Mouse (Mus musculus) megakaryocyte, embryonic 14.5 days (primary cell): ENCODE results near the gene Prickle1. TPM values are rescaled to one million over a fixed set of nuclear protein-coding genes. Genes with fewer than 3 reads are reported as not detected.

Source experiments
- H3K27me3 ChIP-seq: replicated peaks from 2 replicates; pipeline ENCODE3; 2012; ENCODE audit warnings: inconsistent platforms
- H3K36me3 ChIP-seq: replicated peaks from 2 replicates; pipeline ENCODE3; 2012; ENCODE audit warnings: low read length, inconsistent platforms, mixed read lengths
- H3K4me1 ChIP-seq: 2 replicates; pipeline ENCODE4 v1.6.1; 2012; ENCODE audit warnings: inconsistent platforms
- H3K4me3 ChIP-seq: replicated peaks from 2 replicates; pipeline ENCODE3; 2012; ENCODE audit warnings: moderate library complexity, mild to moderate bottlenecking, inconsistent platforms
- H3K9me3 ChIP-seq: 2 replicates; pipeline ENCODE4 v1.6.1; 2012; ENCODE audit warnings: inconsistent platforms
- FLI1 ChIP-seq: IDR thresholded peaks from 2 replicates; pipeline ENCODE4 v1.6.1; 2012; ENCODE audit warnings: low read length, inconsistent platforms, mixed read lengths
- GATA1 ChIP-seq: IDR thresholded peaks from 3 replicates; pipeline ENCODE4 v1.6.1; 2012; ENCODE audit warnings: mixed read lengths, low read length, inconsistent platforms, borderline replicate concordance
- polyA plus RNA-seq: library from polyadenylated mRNA; stranded (reverse); fragments of >175 nt; gene quantifications from 2 replicates; pipeline ENCODE4 v1.2.3, GENCODE M21; 2012; ENCODE audit warnings: low replicate concordance; ENCODE audit not compliant: insufficient read depth

Gene Prickle1
- polyA plus RNA-seq, 1 experiment: 0.81 TPM

- Histone ChIP-seq H3K9me3 (no peaks in the 10 kb centered on the region), H3K36me3 (no peaks in the 10 kb centered on the region), H3K27me3 (peaks cover 3% of the 10 kb centered on the region), H3K4me3 (no peak overlapping the region), H3K4me1 (peaks cover 40% of the 10 kb centered on the region)
- TF ChIP-seq GATA1 (no peak), FLI1 (no peak)
Observed at GRCm38 (mm10) chr15:93596991-93597390, 1.3 kb upstream of the Prickle1 start.

GRCm38 (mm10) chr15:93596285-93596684 lies 594 bp upstream of the Prickle1 start:
- Histone ChIP-seq H3K4me1 (peaks cover 47% of the 10 kb centered on the region), H3K9me3 (no peaks in the 10 kb centered on the region), H3K36me3 (no peaks in the 10 kb centered on the region), H3K27me3 (no peaks in the 10 kb centered on the region), H3K4me3 (peak overlapping the region; percentile 98)
- TF ChIP-seq GATA1 (no peak), FLI1 (no peak)

GRCm38 (mm10) chr15:93594888-93595698 lies 598 bp downstream of the Prickle1 start:
- Histone ChIP-seq H3K4me3 (peak overlapping the region; percentile 98), H3K27me3 (no peaks in the 10 kb centered on the region), H3K4me1 (peaks cover 44% of the 10 kb centered on the region), H3K36me3 (no peaks in the 10 kb centered on the region), H3K9me3 (no peaks in the 10 kb centered on the region)
- TF ChIP-seq FLI1 (no peak), GATA1 (no peak)

- H3K4me3 ChIP-seq: peak overlapping the region; percentile 98
Observed at GRCm38 (mm10) chr15:93594296-93594887, 1.3 kb downstream of the Prickle1 start.

GRCm38 (mm10) chr15:93592596-93592995 lies 3.1 kb downstream of the Prickle1 start:
- Histone ChIP-seq H3K27me3 (no peaks in the 10 kb centered on the region), H3K4me3 (no peak overlapping the region), H3K9me3 (no peaks in the 10 kb centered on the region), H3K36me3 (no peaks in the 10 kb centered on the region), H3K4me1 (peaks cover 45% of the 10 kb centered on the region)
- TF ChIP-seq GATA1: no peak
- no peak for TF ChIP-seq FLI1

More at GRCm38 (mm10) chr15:93594296-93594887, 1.3 kb downstream of the Prickle1 start:
- Histone ChIP-seq H3K4me1 (peaks cover 44% of the 10 kb centered on the region), H3K9me3 (no peaks in the 10 kb centered on the region), H3K36me3 (no peaks in the 10 kb centered on the region), H3K27me3 (no peaks in the 10 kb centered on the region)
- TF ChIP-seq GATA1 (no peak), FLI1 (no peak)

- TF ChIP-seq GATA1 (no peak), FLI1 (no peak)
- H3K27me3 ChIP-seq: no peaks in the 10 kb centered on the region
- H3K4me3 ChIP-seq: peak overlapping the region; percentile 46
- H3K36me3 ChIP-seq: peaks cover 2% of the 10 kb centered on the region
- peaks cover 46% of the 10 kb centered on the region for H3K4me1 ChIP-seq
- H3K9me3 ChIP-seq: no peaks in the 10 kb centered on the region
Observed at GRCm38 (mm10) chr15:93591831-93592321, 3.8 kb downstream of the Prickle1 start.

- Histone ChIP-seq H3K4me1 (peaks cover 41% of the 10 kb centered on the region), H3K4me3 (no peak overlapping the region), H3K36me3 (peaks cover 2% of the 10 kb centered on the region), H3K27me3 (no peaks in the 10 kb centered on the region), H3K9me3 (no peaks in the 10 kb centered on the region)
- no peak for TF ChIP-seq GATA1
- TF ChIP-seq FLI1: no peak
Observed at GRCm38 (mm10) chr15:93591371-93591770, 4.3 kb downstream of the Prickle1 start.

- Histone ChIP-seq H3K4me3 (no peak overlapping the region), H3K4me1 (peaks cover 34% of the 10 kb centered on the region), H3K9me3 (no peaks in the 10 kb centered on the region), H3K36me3 (peaks cover 13% of the 10 kb centered on the region), H3K27me3 (no peaks in the 10 kb centered on the region)
- TF ChIP-seq GATA1: no peak
- TF ChIP-seq FLI1: no peak
Observed at GRCm38 (mm10) chr15:93588401-93588800, 7.3 kb downstream of the Prickle1 start.

GRCm38 (mm10) chr15:93587660-93588059 lies 8.0 kb downstream of the Prickle1 start:
- Histone ChIP-seq H3K9me3 (no peaks in the 10 kb centered on the region), H3K27me3 (no peaks in the 10 kb centered on the region), H3K4me3 (no peak overlapping the region), H3K36me3 (peaks cover 16% of the 10 kb centered on the region), H3K4me1 (peaks cover 29% of the 10 kb centered on the region)
- no peak for TF ChIP-seq FLI1
- TF ChIP-seq GATA1: no peak

GRCm38 (mm10) chr15:93583051-93583450 lies 12.6 kb downstream of the Prickle1 start:
- peaks cover 9% of the 10 kb centered on the region for H3K9me3 ChIP-seq
- peaks cover 40% of the 10 kb centered on the region for H3K36me3 ChIP-seq
- H3K27me3 ChIP-seq: no peaks in the 10 kb centered on the region
- no peak overlapping the region for H3K4me3 ChIP-seq
- peaks cover 29% of the 10 kb centered on the region for H3K4me1 ChIP-seq
- no peak for TF ChIP-seq GATA1
- TF ChIP-seq FLI1: no peak
